Mouse (Mus musculus): ENCODE results near the gene Dgcr6. TPM values are rescaled to one million over a fixed set of nuclear protein-coding genes. Genes with fewer than 3 reads are reported as not detected.

Gene Dgcr6
- polyA plus RNA-seq, 1 experiment = 100 TPM

DNA sequence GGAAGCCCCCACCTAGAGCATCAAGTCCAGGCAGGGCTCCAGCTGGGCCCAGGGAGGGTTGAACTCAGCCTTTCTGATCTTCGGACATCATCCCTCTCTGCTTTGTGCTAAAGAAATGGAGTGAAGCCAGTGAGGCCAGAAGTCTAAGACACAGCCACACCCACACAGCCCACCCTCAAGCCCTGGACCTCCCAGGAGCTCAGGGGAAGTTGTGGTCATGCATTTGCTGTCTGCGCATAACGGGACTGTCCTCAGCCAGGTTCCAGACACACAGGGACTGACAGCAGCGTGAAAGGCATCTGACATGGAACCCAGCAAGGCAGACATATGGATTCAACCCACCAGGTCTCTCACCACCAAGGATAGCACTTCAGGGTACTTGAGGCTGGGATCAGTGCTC lies 63.8 kb downstream of the Dgcr6 start:
- no peak for DNase-seq (ENCODE audit: extremely low spot score in 1 of 2, low spot score in 1 of 2)

DNA sequence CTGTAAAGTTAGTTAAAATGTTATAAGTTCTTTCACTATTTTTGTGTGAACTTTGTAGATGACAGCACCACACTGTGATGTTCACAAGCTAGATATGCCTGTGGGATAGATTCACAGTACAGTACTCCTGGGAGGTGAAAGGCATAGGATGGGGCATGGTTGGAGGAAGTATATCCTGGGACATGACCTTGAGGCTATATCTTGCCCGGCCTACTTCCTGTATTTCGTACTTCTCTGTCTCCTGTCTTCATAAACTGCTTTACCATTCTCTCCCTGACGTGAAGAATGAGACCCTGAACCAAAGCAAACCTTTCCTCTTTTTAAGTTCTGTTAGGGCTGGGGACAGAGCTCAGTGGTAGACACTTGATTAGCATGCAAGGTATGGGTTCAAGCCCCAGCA lies 65.6 kb downstream of the Dgcr6 start:
- no peak for DNase-seq (ENCODE audit: extremely low spot score in 1 of 2, low spot score in 1 of 2)

DNA sequence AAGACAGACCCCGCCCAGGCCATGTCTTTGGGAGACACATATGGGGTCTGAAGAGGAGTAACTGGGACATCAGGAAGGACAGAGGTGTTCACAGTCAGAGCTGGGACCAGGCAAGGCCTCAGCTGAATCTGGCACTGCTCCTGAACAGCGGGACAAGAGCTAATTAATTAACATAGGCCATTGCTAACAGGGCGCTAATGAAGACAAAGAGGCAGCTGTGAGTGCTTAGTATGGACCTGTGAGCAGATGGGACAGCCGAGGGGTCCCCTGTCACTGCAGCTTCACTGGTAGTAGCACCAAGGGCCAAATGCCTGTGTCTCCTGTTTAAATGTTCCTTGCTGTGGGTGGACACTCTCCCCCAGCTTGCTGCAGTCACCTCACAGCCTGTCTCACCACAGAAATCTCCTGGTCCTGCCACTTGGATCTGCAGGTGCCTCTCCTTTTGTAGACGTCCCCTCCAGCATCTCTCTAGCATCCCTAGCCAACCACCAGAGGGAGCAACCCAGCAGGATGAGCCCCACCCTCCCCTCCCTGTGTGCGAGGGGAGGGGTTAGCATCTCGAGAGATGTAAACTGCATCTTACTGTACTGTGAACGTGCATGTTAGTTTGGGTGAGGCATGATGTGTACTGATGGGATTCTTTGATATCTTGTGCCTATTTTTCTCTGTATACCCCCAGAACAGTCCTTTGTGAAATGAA lies 66.5 kb downstream of the Dgcr6 start:
- peak in 1 of 2 experiments; percentile 71 for DNase-seq (ENCODE audit: extremely low spot score in 1 of 2, low spot score in 1 of 2)

Other genes with a start within 250 kb of the Dgcr6 start
- 4.0 and 4.1 TPM in 2 replicates for gene B830017H08Rik, start 219.7 kb upstream of the Dgcr6 start, polyA plus RNA-seq (2012; rRNA removed)
- 16.3 and 19.9 TPM in 2 replicates for gene Car15, start 214.5 kb upstream of the Dgcr6 start, polyA plus RNA-seq (2012; rRNA removed)
- 2.3 and 2.7 TPM in 2 replicates for gene Gm20518, start 161.2 kb upstream of the Dgcr6 start, polyA plus RNA-seq (2012; rRNA removed)
- gene Tssk1, start 158.6 kb upstream of the Dgcr6 start, polyA plus RNA-seq (2012; rRNA removed) = 0.04 and 0.08 TPM in 2 replicates
- 87.2 and 95.4 TPM in 2 replicates for gene Dgcr2, start 154.3 kb upstream of the Dgcr6 start, polyA plus RNA-seq (2012; rRNA removed)
- gene Tssk2, start 154.2 kb upstream of the Dgcr6 start, polyA plus RNA-seq (2012; rRNA removed) = not detected in 2 replicates
- 36.4 and 47.2 TPM in 2 replicates for gene Ess2, start 141.5 kb upstream of the Dgcr6 start, polyA plus RNA-seq (2012; rRNA removed)
- 0.08 TPM in 1 of 2 replicates, not detected in the other for gene Gsc2, start 137.8 kb upstream of the Dgcr6 start, polyA plus RNA-seq (2012; rRNA removed)
- gene Slc25a1, start 124.6 kb upstream of the Dgcr6 start, polyA plus RNA-seq (2012; rRNA removed) = 61.7 and 71.6 TPM in 2 replicates
- not detected in 2 replicates for gene Vpreb2, start 72.4 kb upstream of the Dgcr6 start, polyA plus RNA-seq (2012; rRNA removed)
- 54.6 and 55.5 TPM in 2 replicates for gene Prodh, start 37.3 kb downstream of the Dgcr6 start, polyA plus RNA-seq (2012; rRNA removed)
- gene Rtn4r, start 74.8 kb downstream of the Dgcr6 start, polyA plus RNA-seq (2012; rRNA removed) = 125 and 142 TPM in 2 replicates
- not detected in 2 replicates for gene Ccdc188, start 165.0 kb downstream of the Dgcr6 start, polyA plus RNA-seq (2012; rRNA removed)
- 142 and 152 TPM in 2 replicates for gene Zdhhc8, start 182.3 kb downstream of the Dgcr6 start, polyA plus RNA-seq (2012; rRNA removed)
- 76.5 and 77.2 TPM in 2 replicates for gene Trmt2a, start 195.8 kb downstream of the Dgcr6 start, polyA plus RNA-seq (2012; rRNA removed)
- 108 and 116 TPM in 2 replicates for gene Ranbp1, start 195.9 kb downstream of the Dgcr6 start, polyA plus RNA-seq (2012; rRNA removed)
- gene Gm49776, start 205.5 kb downstream of the Dgcr6 start, polyA plus RNA-seq (2012; rRNA removed) = 0.55 TPM in 1 of 2 replicates, not detected in the other
- 48.4 and 49.4 TPM in 2 replicates for gene Dgcr8, start 236.4 kb downstream of the Dgcr6 start, polyA plus RNA-seq (2012; rRNA removed)